Mouse (Mus musculus) telencephalon, adult 2 months (tissue): ENCODE results near the gene Prkaa2.

Source experiments
- DNase-seq: peaks from one replicate; pipeline ENCODE4 v3.0.0-alpha.2; 2011; ENCODE audit warnings: low read depth, low spot score

Prkaa2 gene

DNA sequence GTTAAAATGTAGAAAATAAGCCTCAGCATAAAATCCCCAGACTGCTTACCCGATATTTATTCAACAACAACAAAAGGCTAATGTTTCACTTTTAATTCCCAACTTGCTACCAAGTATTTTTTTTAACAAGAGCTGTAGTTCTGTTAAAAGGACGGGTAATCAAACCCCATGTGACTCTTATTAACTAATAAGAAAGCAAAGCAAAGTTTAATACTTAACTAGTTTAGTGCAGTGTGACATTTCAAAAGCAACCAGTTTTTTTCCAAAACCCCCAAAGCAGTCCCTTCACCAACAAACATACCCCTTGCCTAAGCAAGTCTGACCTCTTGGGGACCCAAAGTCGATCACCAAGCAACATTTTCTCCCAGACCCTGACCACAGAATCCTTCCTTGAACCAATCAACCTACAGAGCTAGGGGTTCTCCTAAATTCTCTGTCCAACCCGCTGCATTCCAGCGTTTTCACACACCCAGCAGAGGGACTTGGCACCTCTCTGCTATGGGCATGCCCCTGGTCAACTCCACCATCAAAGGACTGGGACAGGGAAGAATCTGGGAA, 970 bp downstream of the Prkaa2 start:
- DNase-seq: no peak

DNA sequence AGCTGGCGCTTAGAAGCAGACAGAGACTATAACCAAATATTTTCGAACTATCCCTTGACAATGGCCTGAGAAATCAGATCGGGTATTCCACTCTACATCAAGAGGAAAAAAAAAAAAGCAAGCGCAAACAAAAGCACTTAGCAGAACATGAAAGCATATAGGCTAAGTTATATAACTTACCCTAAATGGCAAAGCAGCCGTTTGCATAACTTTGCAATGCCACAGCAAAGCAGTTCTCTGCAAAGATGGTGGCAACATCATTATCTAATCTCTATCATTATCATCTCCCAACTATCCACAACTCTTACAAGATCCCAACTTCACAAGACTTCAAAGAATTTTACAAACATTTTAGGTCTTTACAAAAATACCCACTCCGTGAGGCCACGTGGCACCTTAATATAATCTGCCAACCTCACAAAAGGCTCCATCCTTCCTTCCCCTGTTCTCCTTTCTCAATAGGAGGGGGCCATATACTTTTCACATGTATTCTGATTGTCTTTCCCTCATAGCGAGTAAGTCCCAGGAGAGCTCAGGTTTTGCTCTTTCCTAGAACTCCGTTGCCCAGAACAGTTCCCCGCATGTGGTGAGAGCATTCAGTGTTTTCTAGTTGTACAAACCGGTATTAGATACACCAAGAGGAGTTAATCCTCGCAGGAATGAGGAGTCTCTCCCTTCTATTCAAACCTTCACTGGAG, 1.6 kb downstream of the Prkaa2 start:
- peak; percentile 53 for DNase-seq

DNA sequence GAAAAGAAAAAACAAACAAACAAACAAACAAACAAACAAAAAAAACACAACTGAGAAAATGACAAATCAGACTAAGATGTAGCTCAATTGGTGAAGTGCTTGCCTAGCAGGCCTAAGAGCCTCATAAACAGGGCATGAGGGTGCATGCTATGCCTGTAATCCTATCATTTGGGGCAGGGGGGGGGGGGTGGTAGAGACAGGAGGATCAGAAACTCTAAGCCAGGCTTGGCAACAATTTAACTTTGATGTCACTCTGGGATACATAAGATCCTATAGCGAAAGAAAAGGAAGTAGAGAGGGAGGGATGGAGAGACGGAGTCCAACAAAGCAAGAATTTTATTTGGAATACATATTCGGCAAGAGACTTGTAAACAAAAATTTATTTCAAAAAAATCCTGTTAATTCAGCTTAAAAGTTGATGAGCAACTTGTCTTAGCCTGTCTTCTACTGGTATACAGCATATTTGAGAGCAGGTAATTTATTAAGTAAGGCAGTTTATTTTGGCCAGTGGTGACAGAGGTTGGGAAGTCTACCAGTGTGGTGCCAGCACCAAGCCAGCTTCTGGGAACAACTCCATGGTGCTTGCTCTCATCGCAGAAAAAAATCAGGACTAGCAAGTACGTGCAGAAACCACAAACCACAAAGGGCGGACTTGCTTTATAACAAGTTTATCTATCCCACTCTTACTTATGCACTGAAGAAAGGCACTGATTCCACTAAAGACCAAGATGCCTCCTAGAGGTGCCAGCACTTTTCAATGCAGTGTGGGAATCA, 5.4 kb downstream of the Prkaa2 start:
- DNase-seq: no peak

DNA sequence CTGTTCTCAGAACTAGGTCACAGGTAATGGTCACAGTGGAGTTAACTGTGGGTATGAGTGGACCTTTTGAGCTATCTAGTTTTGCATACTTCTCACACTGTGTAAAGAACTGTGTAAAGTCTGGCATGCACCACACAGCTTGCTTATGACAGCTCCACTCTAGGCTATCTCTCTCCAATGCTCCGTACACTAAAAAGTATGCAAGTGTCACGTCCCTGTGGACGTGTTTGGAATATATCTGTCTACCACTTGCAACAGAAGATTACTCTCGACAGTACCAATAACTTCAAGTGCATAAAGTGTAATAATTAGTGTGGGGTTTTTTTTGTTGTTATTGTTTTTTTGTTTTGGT, 8.4 kb downstream of the Prkaa2 start:
- DNase-seq: no peak

DNA sequence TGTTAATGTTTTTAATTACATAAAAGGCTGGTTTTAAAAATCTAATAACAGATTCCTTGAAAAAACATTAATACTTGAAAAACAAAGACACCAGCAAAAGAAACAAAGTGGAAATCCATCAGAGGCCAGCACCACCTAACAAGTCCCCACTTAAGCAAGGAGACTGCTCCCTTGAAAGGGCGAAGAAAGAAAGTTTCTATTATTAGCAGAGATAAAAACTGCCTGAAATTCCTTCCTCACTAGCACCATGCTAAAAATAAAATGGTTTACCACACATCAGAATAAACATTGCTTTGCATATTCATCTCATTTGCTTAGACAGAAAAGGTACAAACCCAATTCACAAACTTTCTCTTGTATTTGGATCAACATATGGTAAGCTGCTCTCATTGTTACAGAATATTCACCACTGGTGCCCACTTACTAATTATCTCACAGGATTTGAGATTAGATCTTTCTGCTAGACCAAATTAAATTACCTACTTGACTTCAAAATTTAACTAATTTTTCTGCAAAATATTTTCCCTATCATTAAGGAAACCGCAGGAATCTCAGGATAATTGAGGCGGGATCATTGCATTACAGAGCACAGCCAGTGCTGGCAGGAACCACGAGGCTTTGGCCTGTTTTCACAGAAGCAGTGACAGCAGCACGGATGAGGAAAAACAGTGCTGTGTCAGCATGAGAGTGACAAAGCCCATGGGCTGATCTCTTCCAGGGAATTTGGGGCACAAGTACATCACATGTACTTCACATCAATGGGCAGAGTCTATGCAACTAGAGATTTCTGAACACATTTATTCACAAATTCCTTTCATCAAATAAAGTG, 9.0 kb downstream of the Prkaa2 start:
- no peak for DNase-seq

DNA sequence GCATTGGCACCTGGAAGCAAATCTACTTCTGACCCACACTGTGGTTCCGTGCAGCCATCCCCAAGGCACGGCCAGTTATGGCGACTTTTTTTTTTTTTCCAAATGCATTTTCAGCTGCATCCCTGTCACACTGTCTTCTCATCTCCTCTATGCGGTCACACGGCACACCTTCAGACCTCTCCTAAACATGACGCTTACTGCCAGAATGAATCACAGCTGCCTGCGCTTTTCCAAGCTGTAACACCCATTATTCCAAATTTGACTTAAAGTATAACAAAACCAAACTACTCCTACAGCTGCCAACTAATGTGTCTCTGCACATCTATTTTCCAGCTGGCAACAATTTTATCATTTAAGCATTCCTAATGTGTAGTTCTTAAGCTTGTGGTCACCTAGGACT, 11.0 kb downstream of the Prkaa2 start:
- no peak for DNase-seq

DNA sequence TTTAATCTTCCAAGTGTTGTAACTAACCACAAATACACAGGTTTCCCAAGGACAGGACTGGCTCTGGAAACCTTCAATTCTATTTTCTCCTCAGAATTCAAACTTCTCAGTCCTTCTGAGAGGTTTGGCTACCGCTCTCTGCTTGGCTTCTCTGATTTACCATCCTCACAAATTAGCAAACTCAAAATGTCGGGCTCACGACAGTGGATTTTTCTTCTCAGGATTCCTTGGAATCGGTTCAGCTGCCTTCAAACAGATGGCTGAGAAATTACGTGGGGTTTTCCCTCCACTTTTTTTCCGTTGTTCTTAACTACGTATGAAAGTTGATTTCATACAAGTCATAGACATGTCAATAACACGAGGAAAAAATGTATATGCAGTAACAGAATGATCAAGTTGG, 11.5 kb downstream of the Prkaa2 start:
- peak; percentile 66 for DNase-seq

DNA sequence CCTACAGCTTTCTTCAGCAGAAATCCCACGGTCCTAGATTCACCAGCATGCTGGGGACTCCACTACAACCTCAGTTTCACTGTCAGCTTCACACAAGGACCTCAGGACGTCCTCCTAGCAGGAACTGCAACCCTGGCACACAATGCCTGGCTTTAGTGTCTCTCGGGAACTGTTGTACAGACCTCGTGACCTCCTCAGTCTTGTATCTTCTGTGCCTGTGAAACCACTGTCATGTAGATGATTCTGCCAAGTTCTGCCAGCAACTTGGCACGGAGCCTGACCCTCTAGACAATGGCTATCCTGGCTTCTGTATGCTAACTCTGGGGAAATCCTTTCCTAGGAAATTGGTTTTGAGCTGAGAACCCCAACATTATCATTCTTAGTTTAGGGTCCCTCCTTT, 14.4 kb downstream of the Prkaa2 start:
- no peak for DNase-seq

DNA sequence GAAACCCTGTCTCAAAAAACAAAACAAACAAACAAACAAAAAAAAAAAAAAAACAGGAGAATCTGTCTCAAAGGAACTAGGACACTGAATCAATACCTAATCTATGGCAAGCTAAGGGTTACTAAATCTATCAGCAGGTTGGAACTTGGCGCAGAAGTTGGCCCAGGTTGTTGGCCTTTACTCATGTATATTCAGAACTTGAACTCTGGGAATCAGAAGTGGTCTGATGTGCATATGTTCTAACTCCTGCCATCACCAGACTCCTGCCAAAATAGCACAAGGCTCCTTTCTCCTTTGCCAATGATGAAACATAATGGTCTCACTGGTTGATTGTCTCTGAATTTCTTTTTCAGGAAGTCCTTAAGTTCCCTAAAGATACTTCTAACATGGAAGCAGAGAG, 15.7 kb downstream of the Prkaa2 start:
- DNase-seq: no peak

DNA sequence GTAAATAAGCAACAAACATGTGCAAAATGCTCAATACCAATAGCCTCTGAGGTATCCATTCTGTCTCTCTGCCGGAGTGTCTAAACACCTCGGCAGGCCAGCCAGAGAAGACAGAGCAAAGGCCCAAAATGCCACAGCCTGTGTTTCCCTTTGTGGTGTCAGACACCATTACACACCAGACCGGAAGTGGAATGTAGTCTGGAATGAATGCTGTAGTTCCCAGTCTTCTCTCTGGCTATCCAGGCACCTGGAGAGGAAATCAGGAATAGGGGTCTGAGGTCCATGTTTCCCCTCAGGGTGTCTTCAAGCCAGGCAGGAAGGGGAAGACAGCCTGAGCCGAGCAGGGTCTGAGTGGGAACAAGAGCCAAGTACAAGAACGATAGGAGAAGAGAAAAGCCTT, 19.3 kb downstream of the Prkaa2 start:
- no peak for DNase-seq

DNA sequence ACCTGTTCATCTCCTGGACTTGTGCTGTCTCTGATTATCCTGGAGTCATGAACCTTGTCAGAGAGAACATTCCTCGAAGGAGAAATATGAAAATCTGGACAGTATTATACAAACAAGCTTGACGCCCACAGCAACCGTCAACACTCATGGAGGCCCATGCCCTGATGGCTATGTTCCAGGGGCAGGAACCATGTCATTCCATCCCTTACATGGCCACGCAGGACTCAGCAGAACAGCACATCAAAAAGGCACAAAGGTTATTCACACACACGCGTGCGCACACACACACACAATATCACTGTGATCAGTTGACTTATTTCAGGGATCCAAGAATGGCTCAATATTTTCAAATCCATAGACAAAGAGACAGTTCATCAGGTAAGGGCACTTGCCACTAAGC, 20.3 kb downstream of the Prkaa2 start:
- DNase-seq: no peak

DNA sequence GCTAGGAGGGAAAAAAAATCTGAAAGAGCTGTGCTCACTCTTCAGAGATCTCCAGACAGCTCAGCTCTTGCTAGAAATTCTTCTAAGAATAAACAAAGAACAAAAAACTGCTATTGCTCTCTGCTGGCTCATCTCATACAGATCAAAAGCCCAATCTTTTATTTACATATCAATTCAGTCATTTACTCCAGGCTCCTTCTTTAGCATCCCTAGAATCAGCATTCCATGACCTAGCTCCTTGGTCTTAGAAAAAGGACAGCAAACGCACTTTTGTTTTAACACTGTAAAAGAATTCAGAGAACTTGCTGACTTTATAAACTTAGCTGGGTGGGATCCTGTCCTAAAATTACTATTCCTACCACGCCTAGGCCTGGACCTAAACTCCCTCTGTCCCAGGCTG, 21.0 kb downstream of the Prkaa2 start:
- no peak for DNase-seq

DNA sequence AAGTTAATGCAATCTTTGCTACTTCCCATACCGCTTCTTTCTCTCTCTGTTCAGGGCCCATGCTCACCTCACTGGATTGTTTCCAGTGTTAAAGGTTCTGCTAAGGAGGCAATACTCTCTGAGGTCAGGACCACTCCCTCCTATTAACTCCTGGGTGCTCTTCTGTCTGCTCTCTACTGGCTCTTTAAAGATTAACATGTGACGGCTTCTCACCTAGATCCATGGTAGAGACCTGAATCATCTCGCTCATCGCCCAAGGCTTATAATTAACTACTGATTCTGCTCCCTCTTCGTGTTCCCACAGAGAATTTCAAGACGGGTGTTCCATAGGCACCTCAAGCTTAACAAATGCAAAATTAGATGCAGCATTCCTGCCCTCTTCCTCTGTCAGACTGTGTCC, 33.5 kb downstream of the Prkaa2 start:
- DNase-seq: no peak

DNA sequence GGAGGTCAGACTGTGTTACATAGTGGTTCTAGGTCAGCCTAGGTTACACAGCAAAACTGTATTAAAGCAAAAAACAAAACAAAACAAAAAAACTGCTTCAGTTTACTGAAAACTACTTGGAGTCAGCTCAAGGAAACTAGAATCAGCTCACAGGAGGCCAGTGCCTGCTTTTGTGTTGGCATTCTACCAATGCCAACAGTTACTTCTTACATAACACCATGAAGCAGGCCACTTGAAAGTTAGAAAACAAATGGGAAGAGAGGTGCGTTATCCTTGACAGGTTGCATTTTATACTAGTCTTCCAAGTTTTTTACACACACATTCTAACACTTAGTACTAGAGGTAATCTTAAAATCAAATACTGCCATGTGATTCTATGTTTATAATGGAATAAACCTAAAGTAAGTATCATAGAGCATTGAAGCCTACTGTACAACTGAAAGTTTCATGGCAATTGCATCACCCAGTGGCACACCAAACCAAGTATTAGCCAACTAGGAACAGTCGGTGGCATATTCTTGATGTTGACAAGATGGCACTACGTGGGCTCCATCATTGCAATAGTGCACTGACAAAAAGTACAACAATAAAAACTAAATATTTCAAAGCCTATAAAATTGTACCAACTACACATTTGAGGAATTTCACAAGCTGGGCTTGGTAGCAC, 37.8 kb downstream of the Prkaa2 start:
- DNase-seq: no peak

DNA sequence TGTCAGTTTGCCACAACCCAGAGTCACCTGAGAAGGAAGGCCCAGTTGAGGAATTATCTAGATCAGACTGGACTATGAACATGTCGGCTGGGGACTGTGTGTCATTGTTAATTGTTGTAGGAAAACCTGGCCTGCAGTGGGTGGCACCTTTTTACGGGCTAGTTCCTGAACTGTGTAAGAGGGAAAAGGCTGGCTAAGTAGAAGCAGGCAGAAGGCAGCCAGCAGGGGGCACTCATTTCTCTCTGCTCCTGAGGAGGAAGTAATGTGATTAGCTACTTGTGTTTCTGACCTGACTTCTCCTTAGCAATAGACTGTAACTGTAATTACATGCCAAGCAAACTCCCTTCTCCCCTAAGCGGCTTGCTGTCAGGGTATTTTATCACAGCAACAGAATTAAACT, 38.7 kb downstream of the Prkaa2 start:
- DNase-seq: no peak

DNA sequence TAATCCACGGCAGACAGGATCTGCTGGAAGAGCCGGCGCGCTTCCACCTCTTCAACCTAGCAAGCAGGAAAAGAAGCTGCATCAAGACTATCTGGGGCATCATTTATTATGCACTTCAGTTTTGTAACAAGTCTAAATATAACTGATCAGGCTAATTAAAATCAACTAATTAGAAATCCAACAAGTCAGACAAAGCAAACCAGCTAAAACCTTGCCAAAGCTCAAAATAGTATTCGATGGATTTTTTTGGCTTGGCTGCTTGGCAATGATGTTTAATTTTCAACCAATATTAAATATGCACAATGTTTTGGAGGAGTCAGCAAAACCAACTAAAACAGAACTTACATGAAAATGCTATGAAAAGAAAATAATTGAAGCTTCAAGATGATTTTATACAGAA, 58.4 kb downstream of the Prkaa2 start:
- peak; percentile 49 for DNase-seq

DNA sequence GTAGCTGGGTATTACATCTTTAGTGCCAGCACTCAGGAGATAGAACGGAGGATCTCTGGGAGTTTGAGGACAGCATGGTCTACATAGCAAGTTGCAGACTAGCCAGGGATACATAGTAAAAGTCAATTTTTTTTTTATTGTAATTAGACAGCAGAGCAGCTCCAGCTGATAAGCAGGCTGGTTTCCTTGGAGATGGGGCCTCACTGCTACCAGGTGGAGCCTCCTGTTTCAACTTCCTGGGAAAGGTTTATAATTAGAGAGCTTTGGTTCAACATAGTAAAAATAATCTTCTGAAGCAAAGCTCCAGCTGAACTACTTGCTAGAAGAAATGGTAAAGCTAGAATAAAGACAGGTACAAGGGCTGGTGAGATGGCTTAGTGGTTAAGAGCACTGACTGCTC, 59.6 kb downstream of the Prkaa2 start:
- DNase-seq: no peak

DNA sequence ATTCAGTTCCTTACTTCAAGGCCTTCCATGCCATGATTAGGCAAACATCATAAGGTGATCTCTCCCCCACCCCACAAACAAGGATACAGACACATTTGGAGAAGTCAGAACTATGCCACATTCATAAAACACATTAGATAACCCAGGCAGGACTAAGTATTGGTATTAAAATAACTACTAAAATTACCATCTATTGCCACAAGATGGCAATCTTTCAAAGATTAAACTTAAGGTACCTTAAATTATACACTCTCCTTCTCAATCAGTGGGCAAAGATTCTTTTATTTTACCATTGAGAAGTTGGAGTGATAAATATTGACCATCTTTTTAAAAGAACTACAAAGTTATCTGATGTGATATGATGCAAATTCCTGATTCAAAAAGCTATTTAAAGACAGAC, 75.4 kb downstream of the Prkaa2 start:
- no peak for DNase-seq

DNA sequence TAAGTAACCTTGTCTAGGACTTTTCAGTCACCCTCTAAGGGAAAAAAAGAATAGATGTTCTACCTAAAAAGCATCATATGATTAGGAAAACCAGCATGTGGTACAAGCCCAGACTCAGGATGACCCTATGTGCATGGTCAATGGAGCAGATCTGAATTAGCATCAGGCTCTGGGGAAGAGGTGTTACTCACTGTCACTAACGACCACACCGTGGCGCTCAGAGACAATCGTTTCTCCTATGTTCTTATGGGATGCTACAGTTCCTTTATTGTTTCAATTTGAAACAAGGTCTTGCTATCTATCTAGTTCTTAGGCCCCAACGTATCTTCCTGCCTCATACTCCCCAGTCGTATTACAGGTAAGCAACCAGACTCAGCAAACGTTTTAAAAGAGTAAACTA, 76.5 kb downstream of the Prkaa2 start:
- no peak for DNase-seq

DNA sequence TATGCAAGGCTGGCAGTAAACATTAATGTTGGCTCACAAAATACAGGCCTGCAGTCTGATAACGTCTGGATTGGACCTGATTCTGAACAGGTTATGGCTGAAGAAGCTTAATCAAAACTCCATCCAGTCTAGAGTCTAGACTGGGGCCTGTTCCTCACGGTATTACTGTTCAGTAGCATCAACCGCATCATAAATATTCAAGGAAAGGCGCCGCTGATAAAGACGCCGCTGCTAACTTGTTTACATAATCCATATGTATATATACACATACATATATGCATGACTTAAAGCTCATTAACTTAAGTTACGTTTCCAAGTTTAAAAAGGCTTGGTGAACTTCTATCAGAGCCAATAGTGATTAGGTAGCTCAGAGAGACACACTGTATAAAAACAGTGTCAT, 78.6 kb downstream of the Prkaa2 start:
- DNase-seq: no peak

DNA sequence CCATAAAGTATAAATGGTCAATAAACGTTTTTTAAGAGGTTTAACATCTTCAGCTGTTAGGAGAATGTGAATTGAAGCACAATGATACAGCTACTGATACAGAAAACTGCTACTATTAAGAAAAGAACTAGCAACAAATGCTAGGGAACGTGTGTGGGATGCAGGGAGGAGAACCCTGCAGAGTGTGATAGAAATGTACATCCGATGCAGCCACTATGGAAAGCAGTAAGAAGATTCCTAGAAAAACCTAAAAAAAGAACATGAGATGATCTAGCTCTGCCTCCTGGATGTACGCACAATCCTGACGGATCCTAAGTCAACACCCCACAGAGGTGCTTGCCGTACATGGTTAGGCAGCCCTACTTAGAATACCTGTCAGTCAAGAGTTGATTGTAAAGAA, 82.4 kb downstream of the Prkaa2 start:
- no peak for DNase-seq
